Mouse (Mus musculus) liver, embryonic 16.5 days (tissue): ENCODE results near the gene Txnip. TPM values are rescaled to one million over a fixed set of nuclear protein-coding genes. Genes with fewer than 3 reads are reported as not detected.

Source experiments
- ATAC-seq: fragments of 200-750 bp; cut with Nextera tagmentation; 2 replicates; pipeline ENCODE4 v1.8.0; 2017; ENCODE audit warnings: low read depth, mild to moderate bottlenecking, moderate number of reproducible peaks, moderate library complexity
- H3K27ac ChIP-seq: fragments of 300-500 bp; sonication (generic); 2 replicates; pipeline ENCODE4 v1.5.1; 2014; ENCODE audit warnings: mild to moderate bottlenecking, low read length
- H3K27me3 ChIP-seq: fragments of 300-500 bp; sonication (generic); 2 replicates; pipeline ENCODE4 v1.6.1; 2014; ENCODE audit warnings: low read depth, low read length, mixed read lengths; ENCODE audit not compliant: control insufficient read depth, insufficient read depth
- H3K36me3 ChIP-seq: fragments of 300-500 bp; sonication (generic); 2 replicates; pipeline ENCODE4 v1.6.1; 2014; ENCODE audit warnings: mild to moderate bottlenecking; ENCODE audit not compliant: control insufficient read depth, insufficient read depth
- H3K4me1 ChIP-seq: fragments of 300-500 bp; sonication (generic); 2 replicates; pipeline ENCODE4 v1.6.1; 2014; ENCODE audit warnings: low read depth, low read length, mixed read lengths; ENCODE audit not compliant: control insufficient read depth
- H3K4me2 ChIP-seq: fragments of 300-500 bp; sonication (generic); 2 replicates; pipeline ENCODE4 v1.6.1; 2014; ENCODE audit warnings: low read depth, low read length, mixed read lengths
- H3K4me3 ChIP-seq: fragments of 300-500 bp; sonication (generic); 2 replicates; pipeline ENCODE4 v1.5.1; 2014; ENCODE audit warnings: low read depth, mild to moderate bottlenecking, low read length
- H3K9ac ChIP-seq: fragments of 300-500 bp; sonication (generic); 2 replicates; pipeline ENCODE4 v1.6.1; 2014; ENCODE audit warnings: low read depth, low read length
- H3K9me3 ChIP-seq: fragments of 300-500 bp; sonication (generic); replicated peaks from 2 replicates; pipeline ENCODE4 v1.6.1; 2016; ENCODE audit warnings: low read length; ENCODE audit not compliant: control insufficient read depth
- WGBS: fragments of 180-500 bp; shearing (Covaris S2); extraction: QIAGEN DNeasy Blood & Tissue Kit; methylation state at CpG from one replicate; pipeline ENCODE4 v1.1.7; 2014; ENCODE audit not compliant: insufficient replicate concordance; 5-methylcytosine and 5-hydroxymethylcytosine counted together
- polyA plus RNA-seq: library from polyadenylated mRNA; unstranded; fragments of >200 nt; fragmentation: Nextera tagmentation; extraction: Ambion mirVana; gene quantifications from 2 replicates; pipeline ENCODE4 v1.2.1, GENCODE M21; 2015

The Txnip gene
- polyA plus RNA-seq, 1 experiment from 2014 or later: 51.2 TPM

- WGBS: 46% methylated on average over 10 of the region's 10 CpGs
- Histone ChIP-seq H3K4me3 (no peak overlapping the region), H3K9ac (no peak overlapping the region)
Observed at GRCm38 (mm10) chr3:96561946-96562681, 4.4 kb downstream of the Txnip start.

GRCm38 (mm10) chr3:96563267-96563666, 5.5 kb downstream of the Txnip start:
- Histone ChIP-seq H3K9me3 (no peaks in the 10 kb centered on the region), H3K36me3 (peaks cover 21% of the 10 kb centered on the region), H3K27me3 (no peaks in the 10 kb centered on the region), H3K4me3 (no peak overlapping the region), H3K4me2 (no peak overlapping the region), H3K4me1 (peaks cover 42% of the 10 kb centered on the region), H3K9ac (no peak overlapping the region), H3K27ac (no peak overlapping the region)
- ATAC-seq: no peak
- WGBS: 51% methylated on average over 8 of the region's 8 CpGs

More at GRCm38 (mm10) chr3:96561946-96562681, 4.4 kb downstream of the Txnip start:
- Histone ChIP-seq H3K27me3 (no peaks in the 10 kb centered on the region), H3K27ac (peak overlapping the region; percentile 37; the same call in 1 of the 2 replicates), H3K4me1 (peaks cover 39% of the 10 kb centered on the region), H3K4me2 (no peak overlapping the region), H3K36me3 (peaks cover 21% of the 10 kb centered on the region), H3K9me3 (no peaks in the 10 kb centered on the region)
- ATAC-seq: no peak

- H3K4me3 ChIP-seq: no peak overlapping the region
- peak overlapping the region; percentile 39 for H3K4me2 ChIP-seq
- H3K27ac ChIP-seq: peak overlapping the region; percentile 60
- H3K4me1 ChIP-seq: peaks cover 42% of the 10 kb centered on the region
- peak; percentile 12; the same call in 1 of the 2 replicates for ATAC-seq
- H3K36me3 ChIP-seq: peaks cover 21% of the 10 kb centered on the region
- no peaks in the 10 kb centered on the region for H3K9me3 ChIP-seq
- no peaks in the 10 kb centered on the region for H3K27me3 ChIP-seq
- no peak overlapping the region; the same call in 1 of the 2 replicates for H3K9ac ChIP-seq
- 35% methylated on average over 10 of the region's 10 CpGs for WGBS
Observed at GRCm38 (mm10) chr3:96563911-96564632, 6.3 kb downstream of the Txnip start.

- Histone ChIP-seq H3K27me3 (no peaks in the 10 kb centered on the region), H3K9ac (no peak overlapping the region; the same call in 1 of the 2 replicates), H3K9me3 (no peaks in the 10 kb centered on the region), H3K4me3 (no peak overlapping the region), H3K36me3 (peaks cover 19% of the 10 kb centered on the region), H3K27ac (peak overlapping the region; percentile 60), H3K4me2 (peak overlapping the region; percentile 39), H3K4me1 (peaks cover 39% of the 10 kb centered on the region)
- WGBS: 12% methylated on average over 7 of the region's 7 CpGs
- peak; percentile 49 for ATAC-seq
Observed at GRCm38 (mm10) chr3:96564633-96565032, 6.9 kb downstream of the Txnip start.

- Histone ChIP-seq H3K9me3 (no peaks in the 10 kb centered on the region), H3K4me1 (peaks cover 38% of the 10 kb centered on the region), H3K4me2 (peak overlapping the region; percentile 39; the same call in 1 of the 2 replicates), H3K27me3 (no peaks in the 10 kb centered on the region), H3K27ac (peak overlapping the region; percentile 60), H3K9ac (no peak overlapping the region), H3K36me3 (peaks cover 14% of the 10 kb centered on the region), H3K4me3 (no peak overlapping the region)
- ATAC-seq: no peak
- 66% methylated on average over 3 of the region's 3 CpGs for WGBS
Observed at GRCm38 (mm10) chr3:96565105-96565504, 7.3 kb downstream of the Txnip start.

GRCm38 (mm10) chr3:96566661-96567450, 9.1 kb downstream of the Txnip start:
- ATAC-seq: no peak
- no peaks in the 10 kb centered on the region for H3K36me3 ChIP-seq
- WGBS: 52% methylated on average over 8 of the region's 8 CpGs
- H3K9me3 ChIP-seq: no peaks in the 10 kb centered on the region
- H3K4me1 ChIP-seq: peaks cover 30% of the 10 kb centered on the region
- no peak overlapping the region for H3K27ac ChIP-seq
- no peak overlapping the region for H3K4me2 ChIP-seq
- no peak overlapping the region for H3K4me3 ChIP-seq
- H3K9ac ChIP-seq: no peak overlapping the region
- H3K27me3 ChIP-seq: no peaks in the 10 kb centered on the region

GRCm38 (mm10) chr3:96568605-96569004, 10.8 kb downstream of the Txnip start:
- Histone ChIP-seq H3K36me3 (no peaks in the 10 kb centered on the region), H3K27me3 (no peaks in the 10 kb centered on the region), H3K4me1 (peaks cover 32% of the 10 kb centered on the region), H3K9me3 (no peaks in the 10 kb centered on the region), H3K9ac (no peak overlapping the region), H3K27ac (no peak overlapping the region), H3K4me3 (no peak overlapping the region), H3K4me2 (no peak overlapping the region)
- 76% methylated on average over 8 of the region's 8 CpGs for WGBS
- ATAC-seq: no peak

- WGBS: 85% methylated on average over 13 of the region's 13 CpGs
- no peak overlapping the region for H3K9ac ChIP-seq
- ATAC-seq: no peak
- H3K4me2 ChIP-seq: no peak overlapping the region
- H3K9me3 ChIP-seq: no peaks in the 10 kb centered on the region
- no peaks in the 10 kb centered on the region for H3K36me3 ChIP-seq
- peaks cover 23% of the 10 kb centered on the region for H3K4me1 ChIP-seq
- H3K27ac ChIP-seq: no peak overlapping the region
- H3K4me3 ChIP-seq: no peak overlapping the region
- H3K27me3 ChIP-seq: no peaks in the 10 kb centered on the region
Observed at GRCm38 (mm10) chr3:96569506-96569905, 11.7 kb downstream of the Txnip start.
